Mouse (Mus musculus) stomach, embryonic 14.5 days (tissue): ENCODE results near the gene Mars. TPM values are rescaled to one million over a fixed set of nuclear protein-coding genes. Genes with fewer than 3 reads are reported as not detected.

Experiments used
- ATAC-seq: fragments of 200-750 bp; cut with Nextera tagmentation; 2 replicates; pipeline ENCODE4 v1.8.0; 2017; ENCODE audit warnings: low read depth, moderate TSS enrichment; ENCODE audit not compliant: insufficient number of reproducible peaks, insufficient read depth, low FRiP score
- H3K27ac ChIP-seq: fragments of 300-500 bp; sonication (generic); 2 replicates; pipeline ENCODE4 v1.5.1; 2014; ENCODE audit warnings: mild to moderate bottlenecking, low read length, moderate library complexity, mixed read lengths
- H3K27me3 ChIP-seq: fragments of 300-500 bp; sonication (generic); 2 replicates; pipeline ENCODE4 v1.6.1; 2014; ENCODE audit warnings: low read length, control low read depth, mixed read lengths; ENCODE audit not compliant: control insufficient read depth, insufficient read depth
- H3K36me3 ChIP-seq: fragments of 300-500 bp; sonication (generic); 2 replicates; pipeline ENCODE4 v1.6.1; 2014; ENCODE audit warnings: mild to moderate bottlenecking, control low read depth, low read length, moderate library complexity, mixed read lengths; ENCODE audit not compliant: control insufficient read depth, insufficient read depth
- H3K4me1 ChIP-seq: fragments of 300-500 bp; sonication (generic); 2 replicates; pipeline ENCODE4 v1.6.1; 2014; ENCODE audit warnings: low read length, control low read depth, mixed read lengths; ENCODE audit not compliant: control insufficient read depth, insufficient read depth
- H3K4me2 ChIP-seq: fragments of 300-500 bp; sonication (generic); replicated peaks from 2 replicates; pipeline ENCODE4 v1.6.1; 2014; ENCODE audit warnings: low read depth, low read length, control low read depth
- H3K4me3 ChIP-seq: fragments of 300-500 bp; sonication (generic); 2 replicates; pipeline ENCODE4 v1.5.1; 2014; ENCODE audit warnings: low read depth, low read length, control low read depth
- H3K9ac ChIP-seq: fragments of 300-500 bp; sonication (generic); replicated peaks from 2 replicates; pipeline ENCODE4 v1.6.1; 2014; ENCODE audit warnings: low read depth, mild to moderate bottlenecking, control low read depth, low read length, moderate library complexity, mixed read lengths
- H3K9me3 ChIP-seq: fragments of 300-500 bp; sonication (generic); 2 replicates; pipeline ENCODE4 v1.6.1; 2016; ENCODE audit warnings: low read depth, low read length, control low read depth; ENCODE audit not compliant: control insufficient read depth
- WGBS: fragments of 180-500 bp; shearing (Covaris S2); extraction: QIAGEN DNeasy Blood & Tissue Kit; methylation state at CpG from one replicate; pipeline ENCODE4 v1.1.7; 2014; 5-methylcytosine and 5-hydroxymethylcytosine counted together
- polyA plus RNA-seq: library from polyadenylated mRNA; unstranded; fragments of >200 nt; fragmentation: Nextera tagmentation; extraction: Ambion mirVana; gene quantifications from 2 replicates; pipeline ENCODE4 v1.2.1, GENCODE M21; 2014

The Mars gene
- polyA plus RNA-seq, 1 experiment from 2014 or later: 107 TPM

DNA sequence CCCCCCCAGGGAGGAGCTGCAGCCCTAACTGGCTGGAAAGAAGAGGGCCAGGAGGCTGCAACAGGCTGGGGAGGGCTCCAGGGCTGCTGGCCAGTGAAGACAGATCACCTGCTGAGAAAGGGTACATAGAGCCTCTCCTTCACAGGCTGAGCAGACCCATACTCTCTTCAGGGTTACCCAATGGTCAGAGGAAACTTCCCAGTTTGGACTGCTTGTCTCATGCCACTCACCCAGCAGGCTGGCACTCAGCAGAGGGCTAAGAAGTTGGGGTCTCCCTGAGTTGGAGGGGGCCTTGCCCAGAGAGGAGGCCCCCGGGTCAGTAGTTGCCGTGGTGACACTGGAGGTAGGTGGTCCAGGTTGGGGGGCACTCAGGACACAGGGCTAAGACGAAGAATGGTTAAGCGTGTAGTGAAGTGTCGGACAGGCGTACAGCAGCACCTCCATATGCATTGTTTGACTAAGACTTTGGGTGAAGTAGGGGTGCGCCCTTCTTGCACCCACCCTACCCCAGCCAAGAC, 27.4 kb downstream of the Mars start:
- no peak for ATAC-seq
- 92% methylated on average over 7 of the region's 7 CpGs for WGBS
- Histone ChIP-seq H3K4me1 (peaks cover 24% of the 10 kb centered on the region), H3K9ac (no peak overlapping the region), H3K9me3 (no peaks in the 10 kb centered on the region), H3K4me3 (no peak overlapping the region), H3K36me3 (peaks cover 77% of the 10 kb centered on the region), H3K4me2 (no peak overlapping the region), H3K27ac (no peak overlapping the region), H3K27me3 (no peaks in the 10 kb centered on the region)

GRCm38 (mm10) chr10:127282620-127283215, 28.9 kb downstream of the Mars start:
- H3K9ac ChIP-seq: no peak overlapping the region
- H3K4me1 ChIP-seq: peaks cover 22% of the 10 kb centered on the region
- H3K27me3 ChIP-seq: no peaks in the 10 kb centered on the region
- no peak overlapping the region for H3K27ac ChIP-seq
- no peak overlapping the region for H3K4me2 ChIP-seq
- H3K9me3 ChIP-seq: no peaks in the 10 kb centered on the region
- WGBS: 77% methylated on average over 13 of the region's 13 CpGs
- peaks cover 87% of the 10 kb centered on the region for H3K36me3 ChIP-seq
- no peak overlapping the region for H3K4me3 ChIP-seq
- ATAC-seq: no peak

DNA sequence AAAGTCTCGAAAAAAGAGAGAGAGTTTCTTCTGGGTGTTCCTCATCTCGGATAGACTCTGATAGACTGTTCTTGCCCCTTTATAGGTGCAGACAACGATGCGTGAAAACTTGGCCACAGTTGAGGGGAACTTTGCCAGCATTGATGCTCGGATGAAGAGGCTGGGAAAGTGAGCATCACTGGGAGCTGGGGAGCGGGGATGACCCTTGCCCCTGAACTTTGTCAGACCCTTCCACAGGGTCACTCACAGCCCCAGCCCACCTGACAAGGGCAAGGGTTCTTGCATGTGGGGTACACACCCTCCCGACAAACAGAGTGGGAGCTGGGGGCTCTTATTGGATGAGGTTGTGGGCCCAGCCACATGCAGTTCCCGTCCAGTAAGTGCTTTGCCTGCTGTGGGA, 30.3 kb downstream of the Mars start:
- Histone ChIP-seq H3K36me3 (peaks cover 90% of the 10 kb centered on the region), H3K27me3 (no peaks in the 10 kb centered on the region), H3K4me2 (no peak overlapping the region), H3K27ac (no peak overlapping the region), H3K4me3 (no peak overlapping the region), H3K4me1 (peaks cover 8% of the 10 kb centered on the region), H3K9ac (no peak overlapping the region), H3K9me3 (no peaks in the 10 kb centered on the region)
- 93% methylated on average over 8 of the region's 8 CpGs for WGBS
- ATAC-seq: no peak

GRCm38 (mm10) chr10:127279730-127280129, 31.9 kb downstream of the Mars start:
- Histone ChIP-seq H3K27ac (no peak overlapping the region), H3K4me1 (peaks cover under 1% of the 10 kb centered on the region; the same call in 1 of the 2 replicates), H3K36me3 (peaks cover 89% of the 10 kb centered on the region), H3K27me3 (no peaks in the 10 kb centered on the region), H3K9me3 (no peaks in the 10 kb centered on the region), H3K4me3 (no peak overlapping the region), H3K4me2 (no peak overlapping the region), H3K9ac (no peak overlapping the region)
- 83% methylated on average over 1 of the region's 2 CpGs for WGBS
- ATAC-seq: no peak

- Histone ChIP-seq H3K36me3 (peaks cover 63% of the 10 kb centered on the region), H3K4me3 (no peak overlapping the region), H3K4me1 (peaks cover 9% of the 10 kb centered on the region; the same call in 1 of the 2 replicates), H3K9me3 (no peaks in the 10 kb centered on the region), H3K9ac (no peak overlapping the region), H3K27ac (peak overlapping the region; percentile 33; the same call in 1 of the 2 replicates), H3K4me2 (no peak overlapping the region), H3K27me3 (no peaks in the 10 kb centered on the region)
- ATAC-seq: peak; percentile 84
- 69% methylated on average over 11 of the region's 11 CpGs for WGBS
Observed at GRCm38 (mm10) chr10:127274261-127275022, 37.1 kb downstream of the Mars start.

GRCm38 (mm10) chr10:127272371-127272770, 39.2 kb downstream of the Mars start:
- Histone ChIP-seq H3K27ac (no peak overlapping the region), H3K4me2 (no peak overlapping the region), H3K9me3 (no peaks in the 10 kb centered on the region), H3K27me3 (no peaks in the 10 kb centered on the region), H3K9ac (no peak overlapping the region), H3K4me3 (no peak overlapping the region), H3K36me3 (peaks cover 60% of the 10 kb centered on the region), H3K4me1 (peaks cover 19% of the 10 kb centered on the region)
- 89% methylated on average over 5 of the region's 5 CpGs for WGBS
- no peak for ATAC-seq

DNA sequence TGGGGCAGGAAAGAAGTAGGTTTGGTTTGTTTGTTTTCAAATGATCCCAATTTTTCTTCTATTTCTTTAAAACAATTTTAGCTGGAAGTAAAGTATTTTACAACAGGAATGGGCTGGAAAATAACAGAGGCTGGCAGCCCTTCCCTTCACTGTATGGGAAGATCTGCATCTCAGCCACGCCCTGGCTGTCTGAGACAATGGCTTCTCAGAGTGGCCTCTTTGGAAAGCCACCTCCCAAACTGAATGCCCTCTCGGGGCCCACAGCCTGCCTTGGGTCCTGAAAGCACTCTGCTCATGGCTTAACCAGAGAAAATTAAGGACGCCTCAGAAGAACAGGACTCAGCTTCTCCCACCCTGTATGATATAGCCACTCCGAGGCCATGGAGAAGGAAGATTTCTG, 41.7 kb downstream of the Mars start:
- 74% methylated on average over 4 of the region's 4 CpGs for WGBS
- H3K9me3 ChIP-seq: no peaks in the 10 kb centered on the region
- H3K27me3 ChIP-seq: no peaks in the 10 kb centered on the region
- H3K9ac ChIP-seq: no peak overlapping the region
- H3K4me1 ChIP-seq: peaks cover 23% of the 10 kb centered on the region
- H3K4me3 ChIP-seq: no peak overlapping the region
- H3K36me3 ChIP-seq: peaks cover 36% of the 10 kb centered on the region
- ATAC-seq: no peak
- H3K4me2 ChIP-seq: no peak overlapping the region
- no peak overlapping the region for H3K27ac ChIP-seq

- Histone ChIP-seq H3K4me1 (peaks cover 16% of the 10 kb centered on the region), H3K27me3 (no peaks in the 10 kb centered on the region), H3K9me3 (no peaks in the 10 kb centered on the region), H3K9ac (no peak overlapping the region), H3K27ac (no peak overlapping the region), H3K4me3 (no peak overlapping the region), H3K36me3 (peaks cover 30% of the 10 kb centered on the region), H3K4me2 (no peak overlapping the region)
- ATAC-seq: no peak
- WGBS: 85% methylated on average over 12 of the region's 12 CpGs
Observed at GRCm38 (mm10) chr10:127269036-127269435, 42.5 kb downstream of the Mars start.
